Mouse (Mus musculus): ENCODE measurements around the gene Pdlim7.

Gene Pdlim7

DNA sequence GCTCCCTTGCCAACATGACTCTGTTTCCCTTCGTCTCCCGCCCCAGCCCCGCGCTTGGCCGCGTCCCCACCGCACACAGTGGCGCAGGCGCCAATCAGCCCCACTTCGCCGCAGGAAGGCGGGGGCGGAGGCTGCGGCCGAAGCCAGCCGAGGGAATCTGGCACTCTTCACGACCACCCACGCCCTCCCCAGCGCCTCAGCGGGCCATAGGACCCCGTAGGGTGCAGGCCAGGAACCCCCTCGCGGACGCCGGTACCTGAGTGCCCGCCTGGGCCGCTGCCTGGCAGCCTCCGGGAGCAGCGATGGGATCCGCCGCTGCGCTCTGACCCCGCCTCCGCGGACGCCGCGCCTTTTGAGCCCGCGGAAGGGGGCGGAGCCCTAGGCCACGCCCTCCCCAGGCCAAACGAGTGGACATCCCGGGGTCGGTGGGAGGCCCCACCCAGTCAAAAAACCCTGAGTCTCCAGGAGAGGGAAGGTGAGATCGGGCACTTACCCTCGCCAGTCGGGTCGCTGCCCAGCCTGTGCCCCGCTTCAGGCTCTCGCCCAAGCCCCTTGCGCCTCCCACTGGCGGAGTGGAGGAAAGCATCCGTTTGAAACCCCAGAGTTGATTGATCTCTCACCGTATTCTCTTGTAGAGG, at the start of gene Pdlim7:
Gene Pdlim7, minus strand, starts transcription at position 566 of the 638 bp plus-strand sequence.
- peak; percentile 97 for DNase-seq (ENCODE audit: low read depth)

GRCm38 (mm10) chr13:55557499-55557898, 44.0 kb upstream of the Pdlim7 start:
- no peak for DNase-seq (ENCODE audit: low read depth)

DNA sequence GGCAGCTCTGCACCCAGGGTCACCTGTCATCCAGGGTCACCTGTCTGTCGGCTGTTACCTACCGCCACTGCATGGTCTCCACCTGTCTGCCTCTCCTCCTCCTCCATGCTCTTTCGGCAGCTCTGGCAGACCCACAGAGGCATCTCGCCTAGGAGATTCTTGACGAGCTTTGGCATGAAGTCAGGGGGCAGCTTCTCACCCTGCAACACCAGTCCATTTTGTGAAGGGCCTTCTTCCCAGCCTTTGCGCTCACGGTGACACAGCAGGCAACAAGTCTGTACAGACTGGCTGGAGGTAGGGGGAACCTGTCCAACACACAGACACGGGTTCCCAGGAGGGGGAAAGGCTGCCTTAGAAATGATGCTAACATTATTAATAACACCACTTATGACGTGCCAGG, 42.4 kb upstream of the Pdlim7 start:
- DNase-seq (ENCODE audit: low read depth) = no peak

- no peak for DNase-seq (ENCODE audit: low read depth)
These were observed 35.6 kb upstream of the Pdlim7 start for GRCm38 (mm10) chr13:55549061-55549460.

GRCm38 (mm10) chr13:55548426-55548825, 35.0 kb upstream of the Pdlim7 start:
- DNase-seq (ENCODE audit: low read depth) = peak; percentile 33

- no peak for DNase-seq (ENCODE audit: low read depth)
These were observed 34.4 kb upstream of the Pdlim7 start for GRCm38 (mm10) chr13:55547916-55548315.

DNA sequence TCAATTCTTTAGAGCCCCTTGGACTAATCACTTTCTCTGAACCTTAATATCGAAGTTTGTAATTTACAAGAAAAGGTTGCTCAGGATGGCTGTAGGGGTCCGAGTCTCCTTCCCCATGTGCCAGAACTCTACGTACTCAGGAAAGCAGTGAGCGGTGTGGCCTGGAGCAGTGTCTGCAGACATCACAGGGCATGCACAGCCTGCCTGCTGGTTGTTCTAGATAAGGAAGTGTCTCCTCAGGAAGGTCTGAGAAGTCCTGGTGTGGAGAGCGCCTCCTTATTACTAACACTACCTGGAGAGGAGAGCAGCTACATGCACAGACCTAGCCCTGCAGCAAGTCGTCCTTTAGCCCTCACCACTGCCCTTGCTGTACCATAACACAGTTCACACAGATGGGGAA, 31.3 kb upstream of the Pdlim7 start:
- no peak for DNase-seq (ENCODE audit: low read depth)

DNA sequence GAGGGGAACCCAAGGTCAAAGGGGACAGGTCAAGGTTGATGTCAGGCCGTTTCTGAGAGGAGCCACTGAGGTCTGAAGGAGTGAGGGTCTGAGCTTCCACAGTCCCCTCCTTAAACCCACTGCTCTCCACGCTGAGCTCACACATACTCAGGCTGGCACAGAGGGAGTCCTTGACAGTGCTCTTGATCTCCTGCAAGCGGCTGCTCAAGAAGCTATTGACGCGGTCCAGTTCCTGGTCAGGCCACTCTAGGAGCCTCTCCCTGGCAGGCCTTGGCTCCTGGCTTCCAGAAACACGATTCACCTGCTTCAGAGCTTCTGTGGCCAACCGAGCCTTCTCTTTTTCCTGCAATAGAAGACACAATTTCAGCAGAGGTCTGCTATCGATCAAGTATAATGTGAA, 30.0 kb upstream of the Pdlim7 start:
- DNase-seq (ENCODE audit: low read depth) = no peak

DNA sequence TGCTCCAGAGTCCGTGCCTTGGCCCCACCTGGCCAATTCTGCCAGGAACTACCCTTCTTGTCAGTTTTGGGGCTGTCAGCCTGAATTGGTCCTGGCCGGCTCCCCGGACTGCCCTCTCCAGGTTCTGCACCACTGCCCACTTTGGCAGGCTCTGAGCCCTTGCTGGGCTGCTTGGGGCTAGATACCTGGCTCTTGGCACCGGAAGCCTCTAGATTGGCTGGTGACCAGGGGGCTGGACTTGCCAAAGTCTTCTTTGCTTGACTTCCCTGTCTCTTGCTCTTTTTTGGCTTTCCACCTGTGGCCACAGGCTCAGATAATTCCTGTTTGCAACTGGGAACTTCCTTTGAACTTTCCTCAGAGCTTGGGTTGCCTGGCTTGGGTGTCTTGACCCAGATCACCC, 29.4 kb upstream of the Pdlim7 start:
- DNase-seq (ENCODE audit: low read depth) = no peak

DNA sequence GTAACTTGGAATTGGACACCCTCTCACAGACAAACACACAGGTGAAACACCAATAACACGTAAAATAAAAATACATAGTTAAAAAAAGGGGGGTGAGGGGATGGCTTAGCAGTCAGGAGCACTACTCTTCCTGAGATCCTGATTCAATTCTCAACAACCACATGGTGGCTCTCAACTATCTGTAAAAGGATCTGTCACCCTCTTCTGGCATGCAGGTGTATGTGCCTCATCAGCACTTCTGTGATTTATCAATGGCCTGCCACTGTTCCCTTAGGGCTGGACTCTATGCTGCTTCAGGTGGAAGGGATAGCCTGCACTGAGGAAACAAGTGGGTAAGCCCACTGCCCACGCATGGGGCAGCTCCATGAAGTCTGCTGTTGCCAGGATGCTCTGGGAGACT, 27.5 kb upstream of the Pdlim7 start:
- no peak for DNase-seq (ENCODE audit: low read depth)

DNA sequence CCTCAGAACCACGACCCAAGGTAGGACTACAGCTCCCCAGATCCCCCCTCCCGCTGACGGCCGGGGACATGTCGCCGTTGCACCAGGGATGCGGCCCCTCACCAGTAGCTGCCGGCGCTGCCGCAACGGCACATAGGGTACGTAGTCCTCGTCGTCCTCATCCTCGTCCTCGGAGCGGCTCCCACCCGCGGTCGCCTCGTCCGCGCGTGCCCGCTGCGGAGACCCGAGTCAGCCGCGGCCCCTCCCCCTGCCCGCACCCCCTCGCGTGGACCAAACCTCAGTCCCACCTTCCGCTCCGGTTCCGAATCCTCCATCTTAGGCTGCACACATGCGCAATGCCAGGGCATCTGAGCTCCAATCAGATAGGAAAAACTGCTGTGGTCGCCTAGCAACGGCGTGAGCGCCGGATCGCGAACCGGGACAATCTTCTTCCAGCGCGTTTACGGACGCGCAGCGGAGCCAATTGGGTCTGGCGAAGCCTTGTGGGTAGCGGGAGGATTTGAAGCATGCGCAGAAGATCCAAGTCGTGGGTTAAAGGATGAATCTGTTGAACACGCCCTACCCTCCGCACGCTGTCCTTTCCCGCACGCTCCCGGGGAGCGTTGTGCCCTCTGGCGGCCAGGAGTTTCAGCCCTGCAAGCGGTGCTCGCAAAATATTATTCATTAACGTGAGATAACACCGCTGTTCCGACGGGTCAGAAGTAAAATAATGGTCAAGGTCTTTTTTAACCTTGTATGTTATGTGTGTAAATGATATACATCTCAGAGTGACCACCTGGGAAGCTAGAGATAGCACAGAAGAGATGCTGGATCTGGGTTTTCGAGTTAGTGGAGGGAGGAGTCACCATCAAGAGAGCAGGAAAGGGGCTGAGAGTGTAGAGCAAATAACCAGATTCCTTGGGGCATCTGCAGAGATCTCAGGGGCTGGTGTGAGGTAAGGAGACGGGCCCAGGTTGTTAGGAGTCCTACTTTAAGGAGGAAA, 23.0 kb upstream of the Pdlim7 start, which contains the start of gene Ddx41:
Gene Ddx41, minus strand, starts transcription at position 465 of the 982 bp plus-strand sequence.
- DNase-seq (ENCODE audit: low read depth) = peak; percentile 100

DNA sequence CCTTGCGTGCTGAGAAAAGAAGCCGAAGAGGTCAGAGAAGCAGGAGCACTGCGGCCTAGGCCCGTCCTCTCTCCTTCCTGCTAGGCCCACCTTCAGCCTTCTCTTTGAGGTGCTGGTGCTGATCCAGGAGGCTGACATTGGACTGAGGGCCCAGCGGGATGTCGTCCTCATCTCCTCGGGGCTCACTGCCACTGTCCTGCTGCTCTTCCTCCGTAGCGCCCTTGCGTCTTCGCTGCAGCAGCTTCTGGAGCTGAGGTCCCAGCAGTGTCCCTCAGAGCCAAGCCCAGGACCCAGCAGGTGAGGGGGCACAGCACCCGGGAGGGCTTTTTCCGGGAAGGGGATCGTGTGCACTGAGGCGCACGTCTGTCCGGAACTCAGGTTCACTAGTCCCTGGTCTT, 22.3 kb upstream of the Pdlim7 start:
- no peak for DNase-seq (ENCODE audit: low read depth)

DNA sequence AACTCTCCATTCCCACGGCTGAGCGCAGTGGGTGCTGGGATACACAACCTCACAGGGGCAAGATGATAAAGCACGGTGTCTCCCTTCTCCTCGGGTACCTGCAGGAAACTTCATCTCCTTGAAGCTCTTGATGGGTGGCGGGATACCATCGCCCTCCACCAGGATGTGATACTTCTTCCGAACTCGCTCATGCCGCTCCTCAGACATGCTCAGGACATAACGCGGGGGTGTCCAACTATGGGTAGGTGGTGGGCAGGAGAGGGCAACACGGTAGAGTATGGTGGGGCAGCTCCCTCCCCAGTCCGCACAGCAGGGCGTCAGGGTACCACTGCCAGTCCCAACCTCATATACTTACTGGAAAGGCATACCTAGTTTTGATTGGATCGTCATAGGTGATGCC, 21.7 kb upstream of the Pdlim7 start:
- DNase-seq (ENCODE audit: low read depth) = no peak

DNA sequence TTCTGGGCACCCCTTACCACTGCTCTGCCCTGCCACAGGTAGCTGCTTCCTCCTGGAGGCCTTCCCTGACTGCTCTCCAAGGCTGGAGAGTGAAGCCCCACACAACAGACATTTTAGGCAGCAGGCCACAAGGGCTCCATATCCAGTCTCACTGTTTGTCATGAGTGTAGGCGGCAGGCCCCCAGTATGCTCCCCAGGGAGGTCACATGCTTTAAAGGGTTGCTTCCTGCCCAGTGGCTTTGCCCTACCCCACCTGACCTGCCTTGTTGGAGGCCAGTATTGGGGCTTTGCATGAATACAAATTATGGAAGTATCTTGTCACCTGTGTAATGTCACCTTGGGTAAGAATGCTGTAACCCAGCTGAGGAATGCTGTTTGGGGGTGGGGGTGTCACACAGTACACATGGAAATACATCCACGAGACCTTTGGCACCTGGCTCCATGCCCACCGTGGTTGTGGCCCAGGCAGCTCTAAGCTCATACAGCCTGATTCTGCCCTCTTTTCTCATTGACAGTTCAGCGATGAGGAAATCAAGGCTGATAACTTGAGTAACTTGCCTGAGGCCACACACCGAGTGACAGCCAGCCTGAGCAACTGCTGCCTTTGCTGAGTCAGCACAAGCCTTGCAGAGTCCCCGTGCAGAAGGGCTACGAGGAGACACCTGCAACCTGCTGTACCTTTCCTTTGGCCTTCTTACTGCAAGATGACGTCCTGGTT, 15.9 kb upstream of the Pdlim7 start, which contains the start of gene Dok3:
Gene Dok3, minus strand, starts transcription at position 99 of the 718 bp plus-strand sequence.
- DNase-seq (ENCODE audit: low read depth) = peak; percentile 71

- DNase-seq (ENCODE audit: low read depth) = peak; percentile 92
These were observed 14.6 kb upstream of the Pdlim7 start for GRCm38 (mm10) chr13:55527834-55528772.

GRCm38 (mm10) chr13:55527212-55527611, 13.7 kb upstream of the Pdlim7 start:
- DNase-seq (ENCODE audit: low read depth) = peak; percentile 69

- DNase-seq (ENCODE audit: low read depth) = peak; percentile 43
These were observed 12.5 kb upstream of the Pdlim7 start for GRCm38 (mm10) chr13:55525733-55526553.

GRCm38 (mm10) chr13:55523951-55524600, 10.6 kb upstream of the Pdlim7 start:
- DNase-seq (ENCODE audit: low read depth) = no peak

GRCm38 (mm10) chr13:55523278-55523677, 9.8 kb upstream of the Pdlim7 start:
- DNase-seq (ENCODE audit: low read depth) = no peak

GRCm38 (mm10) chr13:55522730-55523129, 9.3 kb upstream of the Pdlim7 start:
- DNase-seq (ENCODE audit: low read depth) = no peak
